8 mouse cellular contexts compared by ENCODE assay signal in genomic region chr4:95557333-95557956, GRCm38 (mm10). TPM values are rescaled to one million over a fixed set of nuclear protein-coding genes. Genes with fewer than 3 reads are reported as not detected.
DNase-seq lines count a peak whose midpoint lies in the region; ATAC-seq and TF ChIP-seq lines count a peak whose summit lies in the region.

Fggy (plus strand) TSS chr4:95557507.

- no peaks in the 10 kb centered on the region for H3K79me3 ChIP-seq in C2C12 (ENCODE audit: low read depth)

- H3K27me3 ChIP-seq in C2C12 (ENCODE audit: control insufficient read depth, insufficient read depth, insufficient read length) = no peaks in the 10 kb centered on the region
- no peaks in the 10 kb centered on the region for H3K27me3 ChIP-seq in heart, embryonic 11.5 days (ENCODE audit: control insufficient read depth, insufficient read depth, low read length)
- no peaks in the 10 kb centered on the region for H3K27me3 ChIP-seq in kidney, embryonic 15.5 days
- no peaks in the 10 kb centered on the region for H3K27me3 ChIP-seq in limb, embryonic 15.5 days
- H3K27me3 ChIP-seq in midbrain, postnatal 0 days (ENCODE audit: insufficient read depth, low read length) = no peaks in the 10 kb centered on the region

- H3K9ac ChIP-seq in heart, embryonic 11.5 days (ENCODE audit: low read depth, low read length) = peak within 1 kb of the TSS; percentile 73
- peak within 1 kb of the TSS; percentile 57 for H3K9ac ChIP-seq in kidney, embryonic 15.5 days
- 0 out of 2 replicates have a peak within 1 kb of the TSS, but pooled peaks have one; percentile 31 for H3K9ac ChIP-seq in limb, embryonic 15.5 days
- peak within 1 kb of the TSS; percentile 57 for H3K9ac ChIP-seq in midbrain, postnatal 0 days (replicated peaks; ENCODE audit: low read length, poor library complexity, severe bottlenecking)

- no peaks in the 10 kb centered on the region for H3K36me3 ChIP-seq in C2C12 (ENCODE audit: control insufficient read depth, insufficient read depth)
- no peaks in the 10 kb centered on the region for H3K36me3 ChIP-seq in heart, embryonic 11.5 days (ENCODE audit: control insufficient read depth, insufficient read depth, low read length)
- H3K36me3 ChIP-seq in kidney, embryonic 15.5 days = no peaks in the 10 kb centered on the region
- no peaks in the 10 kb centered on the region for H3K36me3 ChIP-seq in limb, embryonic 15.5 days
- H3K36me3 ChIP-seq in midbrain, postnatal 0 days (ENCODE audit: insufficient read depth, low read length) = no peaks in the 10 kb centered on the region

- 30% methylated on average over 12 of the region's 12 CpGs for WGBS in heart, embryonic 11.5 days (ENCODE audit: insufficient replicate concordance)
- 25% methylated on average over 12 of the region's 12 CpGs for WGBS in kidney, embryonic 15.5 days
- WGBS in limb, embryonic 15.5 days = 24% methylated on average over 12 of the region's 12 CpGs
- WGBS in midbrain, postnatal 0 days = 24% methylated on average over 12 of the region's 12 CpGs

- TF ChIP-seq CTCF in C2C12 (IDR thresholded peaks at IDR 0.05; ENCODE audit: control insufficient read depth, insufficient read depth, insufficient read length) = no peak
- peak; percentile 42 for TF ChIP-seq CTCF in midbrain, postnatal 0 days (IDR thresholded peaks at IDR 0.05)

- H3K4me3 ChIP-seq in C2C12 (ENCODE audit: insufficient read depth, poor library complexity, severe bottlenecking) = peak within 1 kb of the TSS; percentile 21
- peak within 1 kb of the TSS; percentile 63 for H3K4me3 ChIP-seq in brown adipose tissue, adult 24 weeks (ENCODE audit: insufficient read depth, low read depth, low read length)
- H3K4me3 ChIP-seq in heart, embryonic 11.5 days (ENCODE audit: low read depth, low read length) = peak within 1 kb of the TSS; percentile 46
- peak within 1 kb of the TSS; percentile 47 for H3K4me3 ChIP-seq in kidney, embryonic 15.5 days (replicated peaks)
- peak within 1 kb of the TSS; percentile 41 for H3K4me3 ChIP-seq in limb, embryonic 15.5 days
- H3K4me3 ChIP-seq in midbrain, postnatal 0 days (ENCODE audit: low read depth, low read length) = peak within 1 kb of the TSS; percentile 37

- H3K4me1 ChIP-seq in brown adipose tissue, adult 24 weeks (ENCODE audit: control insufficient read depth, insufficient read depth, insufficient read length, low read length) = peaks cover 3% of the 10 kb centered on the region; the same call in 1 of the 2 replicates
- H3K4me1 ChIP-seq in heart, embryonic 11.5 days (ENCODE audit: control insufficient read depth, insufficient read depth, low read length) = no peaks in the 10 kb centered on the region; the same call in 1 of the 2 replicates
- H3K4me1 ChIP-seq in kidney, embryonic 15.5 days = peaks cover 23% of the 10 kb centered on the region
- peaks cover 15% of the 10 kb centered on the region for H3K4me1 ChIP-seq in limb, embryonic 15.5 days
- H3K4me1 ChIP-seq in midbrain, postnatal 0 days (ENCODE audit: insufficient read depth, low read length) = peaks cover 5% of the 10 kb centered on the region; the same call in 1 of the 2 replicates

- H3K79me2 ChIP-seq in C2C12 (ENCODE audit: control insufficient read depth, insufficient read depth) = peaks cover 5% of the 10 kb centered on the region

- DNase-seq in midbrain, postnatal 0 days (ENCODE audit: low spot score) = peak; percentile 97
- peak; percentile 77 to 90 for DNase-seq in spleen, postnatal 10 days (ENCODE audit: low spot score in 2 of 2)

- H3K4me2 ChIP-seq in heart, embryonic 11.5 days = peak within 1 kb of the TSS; percentile 73
- peak within 1 kb of the TSS; percentile 72 for H3K4me2 ChIP-seq in kidney, embryonic 15.5 days
- H3K4me2 ChIP-seq in limb, embryonic 15.5 days = peak within 1 kb of the TSS; percentile 65
- H3K4me2 ChIP-seq in midbrain, postnatal 0 days (ENCODE audit: low read depth, low read length, poor library complexity, severe bottlenecking) = peak within 1 kb of the TSS; percentile 56

- peak within 1 kb of the TSS; percentile 65 for H3ac ChIP-seq in C2C12 (ENCODE audit: control insufficient read depth, insufficient read length, low read depth)

- no peaks in the 10 kb centered on the region for H3K9me3 ChIP-seq in heart, embryonic 11.5 days (replicated peaks; ENCODE audit: control insufficient read depth, low read length)
- H3K9me3 ChIP-seq in kidney, embryonic 15.5 days (replicated peaks) = no peaks in the 10 kb centered on the region
- no peaks in the 10 kb centered on the region for H3K9me3 ChIP-seq in limb, embryonic 15.5 days
- H3K9me3 ChIP-seq in midbrain, postnatal 0 days (ENCODE audit: low read length) = no peaks in the 10 kb centered on the region

- peak; percentile 75 for ATAC-seq in erythroid progenitor cell, adult 5-6 weeks (replicated peaks; ENCODE audit: low FRiP score, poor library complexity, severe bottlenecking)
- peak; percentile 100 for ATAC-seq in heart, embryonic 11.5 days (replicated peaks; ENCODE audit: insufficient number of reproducible peaks, low FRiP score, low TSS enrichment)
- peak; percentile 100 for ATAC-seq in kidney, embryonic 15.5 days (replicated peaks; ENCODE audit: low FRiP score)
- ATAC-seq in limb, embryonic 15.5 days (ENCODE audit: insufficient number of reproducible peaks, low FRiP score, low TSS enrichment, low read depth) = peak; percentile 99
- ATAC-seq in midbrain, postnatal 0 days (ENCODE audit: low FRiP score) = peak; percentile 100

- peak within 1 kb of the TSS; percentile 63 for H3K27ac ChIP-seq in brown adipose tissue, adult 24 weeks (replicated peaks; ENCODE audit: low read depth, low read length)
- peak within 1 kb of the TSS; percentile 59 for H3K27ac ChIP-seq in heart, embryonic 11.5 days (ENCODE audit: low read depth, low read length)
- peak within 1 kb of the TSS; percentile 89 for H3K27ac ChIP-seq in kidney, embryonic 15.5 days
- H3K27ac ChIP-seq in limb, embryonic 15.5 days = peak within 1 kb of the TSS; percentile 87
- peak within 1 kb of the TSS; percentile 71 for H3K27ac ChIP-seq in midbrain, postnatal 0 days (ENCODE audit: low read depth, low read length)

TF ChIP-seq in C2C12, 6 proteins besides CTCF, POLR2A, EP300 and RAD21:
- TF ChIP-seq CEBPB (IDR thresholded peaks at IDR 0.05; ENCODE audit: low read depth) = no peak

RNA-seq across cellular contexts. Expression of gene Fggy, which starts in this region (rescaled TPM):
- polyA plus RNA-seq in C2C12 (2012; fragmentation: generic; extraction: Trizol) = 10.8 TPM
- 18.4 and 24.5 TPM in 2 replicates for polyA plus RNA-seq in brown adipose tissue, adult 24 weeks (2012; ENCODE audit: insufficient read depth, insufficient read length, missing spikeins)
- total RNA-seq in erythroid progenitor cell, adult 5-6 weeks (2015; ENCODE audit: low replicate concordance) = 8.8 TPM in 1 of 2 replicates, not detected in the other
- 1.7 TPM in 1 of 2 replicates, not detected in the other for total RNA-seq in erythroid progenitor cell, adult 5-6 weeks (2017; ENCODE audit: low replicate concordance)
- polyA plus RNA-seq in heart, embryonic 11.5 days (2014; fragmentation: Nextera tagmentation; extraction: Ambion mirVana) = 5.0 and 5.9 TPM in 2 replicates
- 25.4 and 30.0 TPM in 2 replicates for polyA plus RNA-seq in kidney, embryonic 15.5 days (2015; fragmentation: Nextera tagmentation; extraction: Ambion mirVana)
- polyA plus RNA-seq in limb, embryonic 15.5 days (2015; fragmentation: Nextera tagmentation; extraction: Ambion mirVana) = 7.9 and 8.6 TPM in 2 replicates
- 6.2 and 9.1 TPM in 2 replicates for total RNA-seq in midbrain, postnatal 0 days (2014; rRNA removed)
- polyA plus RNA-seq in midbrain, postnatal 0 days (2015; fragmentation: Nextera tagmentation; extraction: Ambion mirVana) = 5.8 TPM in 2 replicates

Comparison
In these comparisons a context has a peak if more than half of its experiments do, and no peak if none do; other contexts are left out.
1. Peak in every context shown above with its lines: DNase-seq, ATAC-seq, H3K4me3 ChIP-seq and H3K27ac ChIP-seq.